Mouse (Mus musculus) heart, adult 2 months (tissue): ENCODE data around the gene Gm14391. TPM values are rescaled to one million over a fixed set of nuclear protein-coding genes. Genes with fewer than 3 reads are reported as not detected.
"Not testable (repeated sequence)": the region's sequence is repeated elsewhere in the genome, so short reads cannot be mapped to it uniquely, and the experiment has no call there.

Experiments
- DNase-seq, 2 experiments: peaks; one replicate each; pipeline ENCODE4 v3.0.0; 2021
- H3K27ac ChIP-seq: fragments of 200-600 bp; 2 replicates; pipeline ENCODE4 v1.8.1; 2022
- H3K27me3 ChIP-seq: fragments of 200-500 bp; 2 replicates; pipeline ENCODE4 v1.6.1; 2012; ENCODE audit warnings: mild to moderate bottlenecking, low read length, inconsistent platforms, mixed read lengths; ENCODE audit not compliant: control insufficient read depth, insufficient read depth
- H3K36me3 ChIP-seq: fragments of 200-500 bp; 2 replicates; pipeline ENCODE4 v1.6.1; 2012; ENCODE audit warnings: low read length, inconsistent platforms; ENCODE audit not compliant: control insufficient read depth, insufficient read depth
- H3K4me1 ChIP-seq: fragments of 200-500 bp; 2 replicates; pipeline ENCODE4 v1.6.1; 2011; ENCODE audit warnings: low read length; ENCODE audit not compliant: control insufficient read depth, insufficient read depth
- H3K4me3 ChIP-seq: fragments of 200-600 bp; 2 replicates; pipeline ENCODE4 v1.8.1; 2022
- H3K79me2 ChIP-seq: fragments of 200-500 bp; replicated peaks from 2 replicates; pipeline ENCODE4 v1.6.1; 2012; ENCODE audit warnings: mild to moderate bottlenecking, inconsistent platforms, low read length, moderate library complexity, mixed read lengths; ENCODE audit not compliant: control insufficient read depth, insufficient read depth
- H3K9ac ChIP-seq: fragments of 200-500 bp; 2 replicates; pipeline ENCODE4 v1.6.1; 2012; ENCODE audit warnings: low read depth, mild to moderate bottlenecking, control low read depth, inconsistent platforms, low read length, mixed read lengths
- CTCF ChIP-seq: fragments of 200-600 bp; IDR thresholded peaks from 2 replicates; pipeline ENCODE4 v1.8.1; 2022; ENCODE audit warnings: antibody characterized with exemption, mild to moderate bottlenecking, moderate library complexity
- EP300 ChIP-seq: fragments of 200-500 bp; IDR thresholded peaks from 2 replicates; pipeline ENCODE4 v1.6.1; 2011; ENCODE audit warnings: low read depth, low read length, control low read depth; ENCODE audit not compliant: insufficient read depth
- POLR2A ChIP-seq: fragments of 200-500 bp; IDR thresholded peaks from 2 replicates; pipeline ENCODE4 v1.6.1; 2011; ENCODE audit warnings: mild to moderate bottlenecking, low read depth, low read length, control low read depth; ENCODE audit not compliant: insufficient read depth
- WGBS: fragments of 180-500 bp; shearing (Covaris S2); methylation state at CpG from one replicate; pipeline ENCODE4 v1.1.7; 2018; 5-methylcytosine and 5-hydroxymethylcytosine counted together
- intact Hi-C: fragments of 180-260 bp; cut with DNase I; formaldehyde crosslinking; loops from one replicate; pipeline ENCODE4 v1.15.1; 2025
- long read RNA-seq: library from polyadenylated mRNA; stranded (forward); transcript quantifications from one replicate; pipeline ENCODE4 v2.0.0, GENCODE M21; 2021
- polyA plus RNA-seq: library from polyadenylated mRNA; depleted of rRNA; stranded (reverse); fragments of >200 nt; gene quantifications from 2 replicates; pipeline ENCODE4 v1.2.3, GENCODE M21; 2012; rRNA removed
- total RNA-seq, 2 experiments: library from RNA; stranded (reverse); gene quantifications; 2 replicates each; pipeline ENCODE4 v1.2.3; 2021

Gm14391 gene
- total RNA-seq (10 to 100 TPM; 65.8 to 72.9 TPM), polyA plus RNA-seq (4.2 and 10.5 TPM in 2 replicates)
- long read RNA-seq, transcript Gm14391-204 (5 exons, 1,854 nt): major isoform, 8 of 23 reads
- long read RNA-seq, transcript Gm14391-202 (4 exons, 965 nt): minor isoform, 6 of 23 reads
- long read RNA-seq, partial matches to known transcripts: 1 of 23 reads
- long read RNA-seq, other reads (novel, unspliced or antisense): 7 of 23 reads

DNA sequence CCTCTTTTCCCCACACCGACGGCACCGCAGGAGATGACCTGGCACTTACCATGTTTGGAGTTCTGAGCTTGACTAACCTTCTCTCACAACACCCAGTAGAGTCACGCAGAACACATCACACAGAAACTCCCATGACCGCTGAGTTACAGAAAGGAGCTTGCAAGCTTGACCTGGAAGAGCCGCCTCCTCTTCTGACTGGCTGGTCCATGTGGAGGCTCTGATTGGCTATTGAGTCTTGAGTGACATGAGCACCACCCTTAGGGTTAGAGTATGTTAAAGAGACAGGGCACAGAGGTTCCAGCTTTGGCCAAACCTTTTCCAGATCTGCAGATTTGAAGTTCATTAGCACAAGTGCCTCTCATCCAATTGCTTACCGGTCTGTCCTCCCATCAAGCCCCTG is at the start of gene Gm14391:
Gene Gm14391 (minus strand): TSS at position 186 of the 400 bp plus-strand sequence.
- H3K4me3 ChIP-seq, H3K36me3 ChIP-seq, H3K27me3 ChIP-seq, DNase-seq, intact Hi-C loops, H3K27ac ChIP-seq, H3K9ac ChIP-seq, H3K4me1 ChIP-seq, H3K79me2 ChIP-seq: not testable (repeated sequence)
- WGBS: no CpG with 5 or more reads among the region's 7 CpGs

DNA sequence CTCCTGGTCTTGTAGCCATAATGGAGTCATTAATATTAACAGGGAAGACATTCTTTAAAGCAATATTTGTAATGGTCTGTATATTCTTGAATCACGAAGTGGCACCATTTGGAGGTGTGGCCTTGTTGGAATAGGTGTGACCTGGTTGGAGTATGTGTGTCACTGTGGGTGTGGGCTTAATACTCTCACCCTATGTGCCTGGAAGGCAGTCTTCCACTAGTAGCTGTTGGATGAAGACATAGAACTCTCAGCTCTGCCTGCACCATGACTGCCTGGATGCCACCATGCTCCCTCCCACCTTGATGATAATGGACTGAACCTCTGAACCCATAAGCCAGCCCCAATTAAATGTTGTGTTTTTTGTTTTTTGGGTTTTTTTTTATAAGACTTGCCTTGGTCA is 27.7 kb downstream of the Gm14391 start:
- H3K4me1 ChIP-seq, H3K79me2 ChIP-seq, H3K27ac ChIP-seq, H3K27me3 ChIP-seq, intact Hi-C loops, H3K4me3 ChIP-seq, H3K9ac ChIP-seq, DNase-seq, H3K36me3 ChIP-seq: not testable (repeated sequence)
- 38% methylated on average over 1 of the region's 1 CpGs for whole genome bisulfite sequencing

DNA sequence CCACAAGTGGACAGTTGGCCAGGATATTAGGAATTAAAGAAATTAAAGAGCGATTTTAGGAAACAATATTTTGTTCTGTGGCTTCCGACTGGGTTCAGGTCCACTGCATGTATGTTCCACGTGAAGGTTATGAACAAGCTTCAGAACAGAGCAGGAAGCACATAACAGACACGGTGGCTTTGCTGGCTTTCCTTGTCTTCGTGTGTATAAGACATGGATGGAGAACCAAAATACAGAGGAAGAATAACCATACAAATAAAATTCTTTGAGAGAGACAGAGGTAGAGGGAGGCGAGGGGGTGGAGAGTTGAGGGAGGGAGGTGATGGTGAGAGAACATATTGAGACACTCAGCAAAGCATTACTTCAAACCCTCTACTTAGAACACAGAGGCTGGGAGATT is 30.4 kb downstream of the Gm14391 start:
- intact Hi-C loops: no loop called here
- TF ChIP-seq POLR2A: no peak
- no peak for TF ChIP-seq EP300
- TF ChIP-seq CTCF: no peak
- 71% methylated on average over 6 of the region's 6 CpGs for WGBS

DNA sequence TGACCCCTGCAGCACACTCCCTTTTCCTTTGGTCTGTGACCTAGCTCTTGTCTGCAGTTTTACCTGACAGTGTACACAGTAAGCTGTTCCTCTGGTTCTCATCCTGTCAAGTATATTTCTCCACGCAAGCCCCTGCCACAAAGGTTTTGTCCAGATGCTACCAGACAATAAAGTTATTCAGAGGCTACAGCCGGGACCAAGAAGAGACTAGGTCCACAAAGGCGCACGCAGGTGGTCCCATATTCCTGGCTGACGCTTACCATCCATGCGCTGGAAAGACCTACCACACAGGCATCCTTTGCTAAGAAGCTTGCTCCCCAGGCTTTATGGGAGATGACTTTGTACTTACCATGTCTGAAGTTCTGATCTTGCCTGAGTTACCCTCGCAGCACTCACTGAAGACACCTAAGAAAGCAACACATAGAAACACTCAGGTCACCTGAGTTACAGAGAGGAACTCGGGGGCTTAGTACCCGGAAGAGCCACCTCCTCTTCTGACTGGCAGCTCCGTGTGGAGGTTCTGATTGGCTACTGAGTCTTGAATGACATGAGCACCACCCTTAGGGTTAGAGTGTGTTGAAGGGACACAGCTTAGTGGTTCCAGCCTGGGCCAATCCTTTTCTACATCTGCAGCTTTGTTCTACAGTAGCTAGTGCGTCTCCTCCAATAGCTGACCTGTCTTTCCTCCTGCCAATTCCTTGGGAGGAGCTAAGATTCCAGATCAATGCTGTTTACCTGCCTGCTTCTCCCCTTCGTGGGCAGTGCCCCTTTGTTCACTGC is 31.1 kb downstream of the Gm14391 start, which contains the start of gene Gm14443:
Gene Gm14443 (minus strand): TSS at position 471 of the 780 bp plus-strand sequence.
- WGBS: 64% methylated on average over 12 of the region's 12 CpGs
- H3K27me3 ChIP-seq, H3K9ac ChIP-seq, H3K4me3 ChIP-seq, H3K4me1 ChIP-seq, H3K27ac ChIP-seq, DNase-seq, H3K36me3 ChIP-seq, H3K79me2 ChIP-seq, intact Hi-C loops: not testable (repeated sequence)

More for the DNA sequence above, 30.4 kb downstream of the Gm14391 start:
- Histone ChIP-seq H3K79me2 (no peaks in the 10 kb centered on the region), H3K36me3 (no peaks in the 10 kb centered on the region), H3K9ac (no peak overlapping the region), H3K4me1 (no peaks in the 10 kb centered on the region), H3K4me3 (no peak overlapping the region), H3K27me3 (no peaks in the 10 kb centered on the region), H3K27ac (no peak overlapping the region)
- DNase-seq: no peak

DNA sequence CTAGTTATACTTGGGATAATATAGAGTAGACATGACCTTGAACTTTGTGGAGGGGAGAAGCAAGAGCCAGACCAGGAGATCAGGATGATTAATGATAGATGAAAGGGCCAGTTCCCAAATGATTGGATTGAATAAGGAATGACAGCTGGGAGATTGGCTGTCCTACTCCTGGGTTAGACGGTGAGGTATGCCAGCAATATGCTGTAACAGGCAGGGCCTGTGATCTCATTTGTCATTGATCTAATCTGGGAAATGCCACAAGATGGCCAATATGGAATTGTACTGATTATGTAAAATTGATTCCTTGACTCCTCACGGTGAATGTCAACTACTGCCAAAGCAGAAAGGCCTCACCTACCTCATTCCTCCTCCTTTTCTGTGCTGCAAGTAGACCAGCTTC is 32.7 kb downstream of the Gm14391 start:
- H3K79me2 ChIP-seq, H3K27me3 ChIP-seq, H3K4me3 ChIP-seq, H3K36me3 ChIP-seq, H3K27ac ChIP-seq, DNase-seq, H3K9ac ChIP-seq, H3K4me1 ChIP-seq, intact Hi-C loops: not testable (repeated sequence)
- 87% methylated on average over 2 of the region's 2 CpGs for WGBS

DNA sequence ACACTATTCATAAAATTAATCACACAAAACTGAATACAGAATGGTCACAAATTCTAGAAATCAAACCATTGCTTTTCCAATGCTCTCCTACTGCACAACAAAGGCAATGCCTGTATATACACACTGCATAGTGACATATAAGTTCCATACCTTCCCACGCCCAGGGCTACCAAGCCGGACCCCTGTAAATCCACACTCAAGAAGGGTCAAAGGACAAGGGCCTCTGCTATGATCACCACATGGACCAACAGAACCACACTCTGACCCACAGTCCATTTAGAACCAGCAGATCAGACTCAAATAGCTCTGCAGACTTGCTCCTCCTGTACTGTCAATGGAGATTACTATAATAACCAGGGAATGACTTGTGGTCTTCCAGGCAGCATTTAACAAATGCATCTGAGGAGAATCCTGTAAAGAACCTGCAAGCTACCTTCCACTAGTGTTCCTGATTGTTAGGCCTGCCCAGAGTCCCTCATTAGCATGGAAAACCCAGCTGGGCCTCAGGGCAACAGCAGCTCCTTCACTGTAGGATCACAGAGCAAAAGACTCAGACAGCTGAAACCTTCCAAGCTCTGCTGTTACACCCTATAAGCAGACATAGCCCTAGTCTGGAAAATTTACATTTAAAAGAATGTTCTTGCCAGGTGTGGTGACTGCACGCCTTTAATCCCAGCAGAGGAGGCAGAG is 33.7 kb downstream of the Gm14391 start:
- H3K36me3 ChIP-seq, H3K79me2 ChIP-seq, H3K4me3 ChIP-seq, H3K9ac ChIP-seq, intact Hi-C loops, H3K27me3 ChIP-seq, H3K27ac ChIP-seq, H3K4me1 ChIP-seq, DNase-seq: not testable (repeated sequence)
- WGBS: 88% methylated on average over 3 of the region's 3 CpGs
